Mouse (Mus musculus) right cerebral cortex, postnatal 4 days (tissue): ENCODE data around the gene Rab3b.
"Not testable (repeated sequence)": the region's sequence is repeated elsewhere in the genome, so short reads cannot be mapped to it uniquely, and the experiment has no call there.

ENCODE experiments used
- DNase-seq: peaks from one replicate; pipeline ENCODE4 v3.0.0-alpha.2; 2022

The Rab3b gene

GRCm38 (mm10) chr4:108900421-108900820 lies 21.6 kb downstream of the Rab3b start:
- DNase-seq: no peak

- no peak for DNase-seq
Measured at GRCm38 (mm10) chr4:108902886-108903285, 24.0 kb downstream of the Rab3b start.

GRCm38 (mm10) chr4:108903346-108903745 lies 24.5 kb downstream of the Rab3b start:
- no peak for DNase-seq

GRCm38 (mm10) chr4:108904076-108904475 lies 25.2 kb downstream of the Rab3b start:
- DNase-seq: no peak

- DNase-seq: no peak
Measured at GRCm38 (mm10) chr4:108904790-108905189, 25.9 kb downstream of the Rab3b start.

- no peak for DNase-seq
Measured at GRCm38 (mm10) chr4:108905859-108906258, 27.0 kb downstream of the Rab3b start.

GRCm38 (mm10) chr4:108907475-108907874 lies 28.6 kb downstream of the Rab3b start:
- no peak for DNase-seq

GRCm38 (mm10) chr4:108909872-108910425 lies 31.1 kb downstream of the Rab3b start:
- no peak for DNase-seq

GRCm38 (mm10) chr4:108911866-108912265 lies 33.0 kb downstream of the Rab3b start:
- no peak for DNase-seq

- no peak for DNase-seq
Measured at GRCm38 (mm10) chr4:108913180-108913579, 34.3 kb downstream of the Rab3b start.

GRCm38 (mm10) chr4:108914391-108914790 lies 35.5 kb downstream of the Rab3b start:
- DNase-seq: no peak

GRCm38 (mm10) chr4:108915101-108915500 lies 36.2 kb downstream of the Rab3b start:
- no peak for DNase-seq

- no peak for DNase-seq
Measured at GRCm38 (mm10) chr4:108917654-108918053, 38.8 kb downstream of the Rab3b start.

GRCm38 (mm10) chr4:108927945-108928344 lies 49.1 kb downstream of the Rab3b start:
- DNase-seq: not testable (repeated sequence)

- DNase-seq: no peak
Measured at GRCm38 (mm10) chr4:108933163-108933562, 54.3 kb downstream of the Rab3b start.

- DNase-seq: no peak
Measured at GRCm38 (mm10) chr4:108934856-108935255, 56.0 kb downstream of the Rab3b start.

- DNase-seq: no peak
Measured at GRCm38 (mm10) chr4:108937848-108938771, 59.2 kb downstream of the Rab3b start.

- no peak for DNase-seq
Measured at GRCm38 (mm10) chr4:108940681-108941473, 62.0 kb downstream of the Rab3b start.

GRCm38 (mm10) chr4:108942171-108942570 lies 63.3 kb downstream of the Rab3b start:
- no peak for DNase-seq

- no peak for DNase-seq
Measured at GRCm38 (mm10) chr4:108942986-108943720, 64.3 kb downstream of the Rab3b start.

GRCm38 (mm10) chr4:108949168-108949567 lies 70.3 kb downstream of the Rab3b start:
- DNase-seq: peak; percentile 33

GRCm38 (mm10) chr4:108950201-108950600 lies 71.3 kb downstream of the Rab3b start:
- no peak for DNase-seq

- no peak for DNase-seq
Measured at GRCm38 (mm10) chr4:108951663-108952062, 72.8 kb downstream of the Rab3b start.
